Mouse (Mus musculus) embryo, embryonic 11.5 days (tissue): Measurements from ENCODE around the gene Sfxn5.
A peak's percentile ranks its signal among the peaks of the same experiment; 100 is the strongest.

ENCODE experiments used
- DNase-seq: peaks from one replicate; pipeline ENCODE4 v3.0.0-alpha.2; 2012; ENCODE audit warnings: low read depth, low spot score

Gene Sfxn5

DNA sequence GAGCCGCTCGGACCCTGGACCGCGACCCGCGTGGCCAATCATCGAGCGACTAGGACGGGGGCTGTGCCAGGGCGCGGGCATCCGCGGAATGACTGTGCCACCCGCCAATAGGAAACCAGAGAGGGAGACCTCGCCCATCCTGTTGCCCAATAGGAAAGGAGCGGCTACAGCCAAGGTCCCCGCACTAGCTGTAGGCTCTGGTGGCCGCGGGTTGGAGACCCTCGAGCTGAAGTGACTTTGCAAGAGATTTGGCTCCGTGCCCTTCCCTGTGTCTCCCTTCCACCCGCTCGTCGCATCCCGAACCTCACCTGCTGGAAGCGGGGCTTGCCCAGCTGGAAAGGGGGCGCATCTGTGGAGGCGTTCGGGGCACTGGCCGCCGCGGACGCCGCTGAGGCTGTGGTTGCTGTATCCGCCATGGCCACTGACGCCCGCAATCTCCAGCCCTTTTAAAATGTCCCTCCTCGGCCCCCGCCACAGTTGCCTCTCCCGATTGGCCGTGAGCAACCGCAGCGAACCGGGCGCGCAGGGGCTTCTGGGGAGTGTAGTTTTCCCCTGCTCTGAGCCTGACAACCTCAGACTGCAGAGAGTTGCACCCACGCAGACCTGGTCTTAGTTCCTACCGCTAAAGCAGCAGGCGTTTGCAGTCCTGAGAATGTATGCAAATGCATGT lies at the start of gene Sfxn5:
TSS of gene Sfxn5 (minus strand) at position 423 of the 670 bp plus-strand sequence.
- peak; percentile 87 for DNase-seq

DNA sequence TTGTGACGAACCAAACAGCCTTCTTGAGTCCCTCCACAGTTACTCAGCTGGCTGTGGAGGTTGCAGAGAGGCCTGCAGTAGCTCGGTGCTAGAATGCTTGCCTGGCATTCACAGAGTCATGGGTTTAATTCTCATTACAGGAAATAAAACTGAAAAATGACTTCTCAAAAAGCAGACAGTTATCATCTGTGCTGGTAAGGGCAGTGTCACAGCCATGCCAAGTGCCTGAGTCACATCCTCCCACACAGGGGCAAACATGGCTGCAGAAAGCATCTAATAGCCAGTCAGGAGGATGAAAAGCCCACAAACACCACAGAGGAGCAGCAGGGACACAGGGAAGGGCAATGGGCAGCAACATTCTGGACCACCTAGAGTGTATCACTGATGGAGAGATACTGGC lies 49.6 kb upstream of the Sfxn5 start:
- no peak for DNase-seq

- DNase-seq: no peak
These were observed 48.4 kb upstream of the Sfxn5 start for GRCm38 (mm10) chr6:85381648-85382020.

- no peak for DNase-seq
These were observed 47.9 kb upstream of the Sfxn5 start for GRCm38 (mm10) chr6:85380901-85381647.

GRCm38 (mm10) chr6:85380201-85380900 lies 47.1 kb upstream of the Sfxn5 start:
- peak; percentile 86 for DNase-seq

DNA sequence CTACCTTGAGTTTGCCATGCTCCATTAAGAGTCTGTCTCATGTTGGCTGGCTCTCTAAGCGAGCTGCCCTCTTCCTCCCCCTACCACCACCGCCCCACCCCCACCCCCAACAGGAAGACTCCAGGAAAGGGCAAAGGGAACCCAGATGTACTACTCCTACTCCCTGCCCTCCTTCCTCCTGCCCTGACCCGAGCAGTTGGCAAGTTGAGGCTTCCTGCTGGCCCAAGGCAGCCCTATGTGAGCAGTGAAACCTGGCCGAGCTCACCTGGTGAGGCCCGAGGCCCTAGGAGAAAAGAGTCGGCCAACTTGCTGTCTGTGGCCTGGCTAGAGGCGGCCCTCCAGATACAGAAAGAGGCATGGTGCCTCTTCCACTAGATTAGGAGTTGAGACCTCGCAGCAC lies 45.4 kb upstream of the Sfxn5 start:
- no peak for DNase-seq

GRCm38 (mm10) chr6:85377876-85378275 lies 44.7 kb upstream of the Sfxn5 start:
- DNase-seq: no peak

DNA sequence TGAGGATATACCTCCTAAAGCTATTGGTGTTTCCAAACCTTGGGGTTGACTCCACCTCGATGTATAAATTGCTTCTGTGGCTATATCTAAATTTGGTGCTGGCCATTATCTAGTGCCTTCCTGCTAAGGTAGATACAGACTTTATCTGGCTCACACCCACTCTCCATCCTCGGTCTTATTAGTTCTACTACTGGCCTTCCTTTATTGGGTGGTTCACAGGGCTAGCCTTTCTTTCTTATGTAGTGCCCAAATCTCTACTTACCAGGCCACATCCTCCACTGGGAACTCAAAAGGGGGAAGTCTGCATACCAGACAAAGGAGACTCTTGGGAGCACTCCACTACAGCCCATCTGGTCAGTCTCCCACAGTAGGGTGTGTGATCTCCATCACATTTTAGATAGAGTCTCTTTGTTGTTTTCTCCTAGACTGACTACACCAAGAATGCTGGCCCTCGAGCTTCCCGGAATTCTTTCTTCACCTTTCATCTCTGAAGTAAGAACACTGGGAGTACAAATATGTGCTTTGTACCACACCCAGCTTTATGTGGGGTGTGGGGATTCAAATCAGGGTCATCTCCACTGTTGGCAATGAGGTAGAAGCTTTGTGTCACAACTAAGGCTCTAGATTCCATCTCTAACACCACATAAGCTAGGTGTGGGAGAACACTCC lies 44.0 kb upstream of the Sfxn5 start:
- no peak for DNase-seq

- peak; percentile 96 for DNase-seq
These were observed 41.5 kb upstream of the Sfxn5 start for GRCm38 (mm10) chr6:85374734-85375114.

DNA sequence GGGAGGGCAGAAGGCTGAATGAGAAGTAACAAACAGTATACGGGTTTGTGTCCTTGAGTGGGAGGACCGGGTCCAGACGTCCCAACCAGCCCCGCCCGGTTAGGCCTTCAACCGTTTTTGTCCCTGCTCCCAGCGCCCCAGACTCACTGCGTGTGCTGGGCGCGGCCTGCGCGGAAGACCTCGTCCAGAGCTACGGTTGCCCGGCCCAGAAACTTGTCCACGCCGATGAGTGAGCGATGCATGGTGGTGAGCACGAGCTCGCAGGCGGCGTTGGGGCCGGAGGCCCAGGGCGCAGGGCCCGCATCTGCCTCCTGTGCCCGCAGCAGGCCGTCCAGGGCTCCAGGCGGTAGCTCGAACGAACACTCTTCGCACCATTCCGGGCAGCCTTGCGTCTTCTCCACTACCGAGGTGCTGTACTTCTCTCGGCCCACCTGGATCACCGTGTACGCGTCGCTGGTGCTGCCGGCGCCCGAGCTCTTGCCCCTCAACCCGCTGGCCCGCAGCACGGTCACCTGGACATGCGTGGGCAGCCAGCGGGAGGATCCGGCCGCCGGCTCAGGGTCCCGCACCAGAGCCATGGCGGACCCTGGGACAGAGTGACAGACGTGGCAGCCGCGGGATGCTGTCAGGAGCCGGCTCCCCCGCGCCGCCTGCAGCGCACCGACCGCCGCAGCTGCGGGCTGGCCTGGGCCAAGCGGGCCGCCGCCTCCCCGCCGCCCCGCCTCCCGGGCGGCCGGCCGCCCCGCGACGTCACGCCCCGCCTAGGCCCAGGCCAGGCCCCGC lies 40.9 kb upstream of the Sfxn5 start, which contains the start of gene Rab11fip5:
TSS of gene Rab11fip5 (minus strand) at position 684 of the 783 bp plus-strand sequence.
- peak; percentile 27 for DNase-seq

GRCm38 (mm10) chr6:85373066-85373860 lies 40.0 kb upstream of the Sfxn5 start:
- no peak for DNase-seq

- no peak for DNase-seq
These were observed 39.3 kb upstream of the Sfxn5 start for GRCm38 (mm10) chr6:85372496-85372895.

DNA sequence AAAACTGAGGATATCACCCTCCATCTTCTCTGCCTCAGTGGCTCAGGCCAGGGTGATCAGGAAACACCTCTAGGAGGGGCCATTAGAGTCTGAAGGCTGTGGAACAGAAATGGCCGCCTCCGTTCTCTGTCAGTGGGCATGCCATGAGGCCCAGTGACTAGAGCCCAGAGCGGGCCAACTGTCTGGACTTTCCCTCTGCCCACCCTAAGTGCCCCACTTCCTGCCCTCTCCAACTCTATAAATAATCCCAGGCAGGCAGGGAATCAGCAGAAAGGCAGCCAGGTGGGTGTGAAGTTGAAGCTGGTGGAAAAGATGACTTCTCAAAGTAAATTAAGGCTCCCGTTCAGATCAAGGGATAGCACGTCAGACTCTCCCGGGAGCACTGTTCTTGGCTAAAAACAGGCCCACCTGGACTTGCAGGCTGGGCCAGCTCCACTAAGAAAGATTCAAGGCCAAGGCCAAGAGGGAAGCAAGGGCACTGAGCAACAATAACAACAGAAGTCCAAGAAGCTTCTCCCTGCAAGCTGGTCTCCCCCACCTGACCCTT lies 38.7 kb upstream of the Sfxn5 start:
- no peak for DNase-seq

DNA sequence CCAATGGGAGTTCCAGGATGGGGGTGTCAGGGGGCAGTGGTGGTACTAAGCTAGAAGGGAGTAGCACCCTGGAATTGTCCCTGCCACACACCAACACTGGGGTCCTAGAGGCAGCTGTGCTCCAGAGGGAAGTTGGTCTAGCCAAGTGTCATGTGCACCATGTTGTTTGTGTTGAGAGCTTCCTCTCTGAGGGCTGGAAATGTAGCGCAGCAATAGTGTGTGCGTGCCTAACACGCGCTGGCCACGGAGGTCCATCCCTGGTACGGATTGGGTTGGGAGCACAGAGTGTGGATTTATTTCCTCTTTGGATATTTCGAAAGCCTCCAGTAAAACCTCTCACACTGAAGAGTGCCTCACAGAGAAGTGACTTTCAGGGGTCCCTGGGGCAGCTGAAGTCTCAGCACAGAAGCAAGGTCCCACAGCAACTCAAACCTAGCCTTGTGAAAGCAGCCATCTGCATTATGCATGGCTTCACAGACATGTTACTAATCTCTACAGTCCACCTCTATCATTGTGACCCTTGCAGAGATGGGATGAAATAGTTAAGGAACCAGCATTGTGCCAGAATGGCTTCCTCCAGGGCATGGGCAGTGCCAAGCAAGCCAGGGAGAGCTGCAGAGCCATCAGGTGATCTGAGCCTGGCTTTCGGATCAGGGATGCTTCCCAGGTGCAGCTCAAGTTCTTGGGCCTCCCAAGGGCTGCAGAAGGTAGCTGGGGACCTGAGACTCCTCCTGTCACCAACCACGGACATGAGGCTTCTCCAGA lies 37.6 kb upstream of the Sfxn5 start:
- DNase-seq: no peak

- no peak for DNase-seq
These were observed 36.8 kb upstream of the Sfxn5 start for GRCm38 (mm10) chr6:85370041-85370440.

DNA sequence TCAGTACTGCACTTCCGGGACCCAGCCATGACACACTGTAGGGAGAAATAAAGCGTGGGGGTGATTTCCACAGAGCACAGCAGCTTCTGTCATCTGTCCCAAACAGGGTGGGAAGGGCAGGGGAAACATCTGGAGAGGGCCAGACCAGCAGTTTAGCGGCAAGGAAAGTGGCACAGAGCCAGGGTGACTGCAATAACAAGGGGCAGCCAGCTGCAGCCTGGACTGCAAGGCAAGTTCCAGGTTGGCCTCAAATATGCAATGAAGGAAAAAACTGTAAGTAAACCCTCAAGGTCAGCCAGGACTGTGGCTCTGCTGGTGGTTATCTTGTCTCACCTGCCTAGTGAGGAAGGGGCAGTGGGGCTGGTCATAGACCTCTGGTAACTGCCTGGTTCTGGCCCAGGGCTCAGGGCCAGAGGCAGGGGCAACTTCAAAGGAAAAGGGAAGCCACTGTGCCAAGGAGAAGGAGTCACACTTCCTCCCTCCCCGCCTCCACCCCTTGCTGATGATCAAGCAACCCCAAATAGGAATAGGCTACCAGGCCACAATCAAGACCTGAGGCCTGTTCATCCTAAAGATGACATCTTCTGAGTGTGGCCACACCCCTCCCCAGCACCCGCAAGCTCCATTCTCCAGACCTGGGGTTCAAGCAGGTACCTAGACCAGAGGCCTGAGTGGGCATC lies 36.1 kb upstream of the Sfxn5 start:
- no peak for DNase-seq

- DNase-seq: no peak
These were observed 35.5 kb upstream of the Sfxn5 start for GRCm38 (mm10) chr6:85368722-85369121.

DNA sequence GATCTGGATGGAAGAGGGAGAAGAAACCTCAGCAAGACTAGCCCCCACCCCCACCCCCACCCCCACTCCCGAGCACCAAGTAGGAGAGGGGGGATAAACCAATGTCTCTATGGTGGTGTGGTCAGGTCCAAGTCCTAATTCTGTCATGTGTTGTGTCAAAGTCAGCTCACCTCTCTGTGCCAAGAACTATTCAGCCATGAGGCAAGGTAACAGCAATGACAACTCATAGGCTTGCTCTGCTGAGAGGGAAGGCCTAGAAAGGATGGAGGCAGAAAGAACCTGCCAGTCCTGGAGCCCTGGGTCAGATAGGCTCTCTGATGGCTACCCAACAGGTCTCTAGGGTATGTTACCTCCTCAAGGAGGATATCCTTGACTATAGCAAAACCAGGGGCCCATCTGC lies 34.9 kb upstream of the Sfxn5 start:
- DNase-seq: no peak

DNA sequence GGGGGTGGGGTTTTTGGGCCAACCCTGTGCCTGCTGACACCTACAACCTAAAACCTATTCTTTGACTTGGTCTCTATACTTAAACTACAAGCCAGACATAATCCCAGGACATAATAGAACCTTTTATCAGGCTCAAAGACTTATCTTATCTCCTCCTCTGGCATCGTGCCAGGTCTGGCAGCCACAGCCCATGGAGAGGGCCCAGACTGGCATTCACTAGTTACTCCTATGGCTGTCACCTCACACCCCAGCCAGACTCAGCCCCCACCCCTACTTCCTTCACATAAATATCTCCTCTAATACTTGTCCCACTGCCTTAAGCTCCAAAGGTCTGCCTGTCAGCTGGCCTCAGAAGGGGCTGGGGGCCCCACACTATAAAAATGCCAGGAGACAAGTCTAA lies 33.2 kb upstream of the Sfxn5 start:
- DNase-seq: no peak
